Mouse (Mus musculus) urinary bladder, adult 18-20 months (tissue): ENCODE results near the gene Phc2.

Experiments used
- DNase-seq, 2 experiments: peaks; one replicate each; pipeline ENCODE4 v3.0.0; 2022; ENCODE audit warnings: low spot score in 2 of 2, mixed read lengths in 2 of 2

Phc2 gene

GRCm38 (mm10) chr4:128692149-128692925 is 37.8 kb downstream of the Phc2 start:
- no peak for DNase-seq

DNA sequence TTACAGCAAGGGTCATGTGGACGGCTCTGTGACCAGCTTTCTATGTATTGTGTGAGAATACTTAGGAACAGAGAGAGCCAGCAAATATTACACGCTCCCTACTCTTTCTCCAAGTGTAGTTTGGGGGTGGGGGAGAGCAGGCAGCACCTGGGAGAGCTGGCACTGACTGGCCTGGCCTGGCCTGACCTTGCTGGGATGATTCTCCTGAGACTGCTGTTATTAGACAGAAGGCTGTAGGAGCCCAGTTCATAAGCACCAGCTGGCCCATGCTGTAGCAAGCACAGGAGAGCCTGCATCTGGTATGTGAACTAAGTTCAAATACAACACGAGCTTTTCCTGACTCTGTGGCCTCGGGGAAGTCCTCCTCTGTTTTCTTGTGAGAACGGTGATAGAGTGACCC is 38.7 kb downstream of the Phc2 start:
- no peak for DNase-seq

DNA sequence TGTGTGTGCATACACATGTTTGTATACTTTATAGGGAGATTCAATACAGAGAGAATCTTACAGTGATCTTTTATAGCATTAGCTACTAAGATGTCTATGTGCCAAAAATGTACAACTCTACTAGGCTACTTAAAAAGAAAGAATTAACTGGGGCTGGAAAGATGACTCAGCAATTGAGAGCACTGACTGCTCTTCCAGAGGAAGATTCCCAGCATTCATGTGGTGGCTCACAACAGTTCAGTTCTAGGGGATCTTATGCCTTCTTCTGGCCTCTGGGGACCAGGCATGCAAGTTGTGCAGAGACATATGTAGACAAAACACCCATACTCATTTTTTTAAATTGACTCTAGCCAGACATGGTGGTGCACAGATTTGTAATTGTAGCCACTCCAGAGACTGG is 39.8 kb downstream of the Phc2 start:
- no peak for DNase-seq

- no peak for DNase-seq
Observed at GRCm38 (mm10) chr4:128695149-128695548, 40.6 kb downstream of the Phc2 start.

- peak in 1 of 2 experiments; percentile 34 for DNase-seq
Observed at GRCm38 (mm10) chr4:128698011-128698861, 43.7 kb downstream of the Phc2 start.

- no peak for DNase-seq
Observed at GRCm38 (mm10) chr4:128699916-128700315, 45.4 kb downstream of the Phc2 start.

GRCm38 (mm10) chr4:128700543-128700942 is 46.0 kb downstream of the Phc2 start:
- DNase-seq, result no peak

DNA sequence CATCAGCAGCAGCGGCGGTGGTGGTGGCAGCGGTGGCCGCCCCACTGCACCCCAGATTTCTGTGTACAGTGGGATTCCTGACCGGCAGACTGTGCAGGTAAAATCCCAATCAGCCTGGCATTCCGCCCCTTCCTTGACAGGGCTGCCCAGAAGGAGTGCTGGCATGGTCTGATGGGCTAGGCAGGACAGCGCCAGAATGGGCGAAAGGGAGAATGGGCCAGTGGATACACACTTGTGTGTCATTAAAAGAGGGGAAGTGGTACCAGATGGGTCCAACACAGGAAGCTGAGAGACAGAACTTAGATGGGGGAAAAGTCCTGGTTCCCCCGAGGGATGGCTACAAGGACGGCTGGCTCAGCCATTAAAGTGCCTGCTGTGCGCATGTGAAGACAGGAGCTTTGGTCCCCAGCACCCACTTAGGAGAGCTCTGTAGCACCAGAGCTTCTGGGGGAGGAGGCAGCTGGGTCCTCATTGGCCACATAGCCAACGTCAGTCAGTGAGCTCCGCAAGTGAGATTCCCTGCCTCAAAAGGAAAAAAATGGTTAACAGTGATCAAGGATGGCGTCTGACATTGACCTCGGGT is 50.7 kb downstream of the Phc2 start:
- no peak for DNase-seq

- no peak for DNase-seq
Observed at GRCm38 (mm10) chr4:128706626-128707025, 52.1 kb downstream of the Phc2 start.

DNA sequence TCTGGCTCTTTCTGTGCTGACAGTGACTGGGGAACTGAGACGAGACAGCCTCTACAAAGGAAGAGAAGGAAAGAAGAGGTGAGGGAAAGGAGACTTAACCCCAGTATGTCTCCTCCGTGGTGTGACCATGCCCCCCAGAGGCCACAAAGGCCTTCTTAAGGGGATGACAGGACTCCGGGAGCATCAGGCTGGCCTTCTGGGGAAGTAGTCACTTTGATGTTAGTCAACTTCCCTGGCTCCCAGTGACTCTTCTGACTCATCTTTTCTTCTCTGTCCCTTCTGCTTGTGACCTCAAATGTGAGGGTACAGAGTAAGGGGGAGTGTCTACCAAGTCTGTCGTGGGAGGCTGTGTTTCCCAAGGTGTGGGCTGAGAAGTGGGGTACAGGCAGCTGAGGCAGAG is 52.9 kb downstream of the Phc2 start:
- no peak for DNase-seq

- DNase-seq, result no peak
Observed at GRCm38 (mm10) chr4:128709061-128709780, 54.7 kb downstream of the Phc2 start.

- DNase-seq, result no peak
Observed at GRCm38 (mm10) chr4:128709781-128710166, 55.3 kb downstream of the Phc2 start.

DNA sequence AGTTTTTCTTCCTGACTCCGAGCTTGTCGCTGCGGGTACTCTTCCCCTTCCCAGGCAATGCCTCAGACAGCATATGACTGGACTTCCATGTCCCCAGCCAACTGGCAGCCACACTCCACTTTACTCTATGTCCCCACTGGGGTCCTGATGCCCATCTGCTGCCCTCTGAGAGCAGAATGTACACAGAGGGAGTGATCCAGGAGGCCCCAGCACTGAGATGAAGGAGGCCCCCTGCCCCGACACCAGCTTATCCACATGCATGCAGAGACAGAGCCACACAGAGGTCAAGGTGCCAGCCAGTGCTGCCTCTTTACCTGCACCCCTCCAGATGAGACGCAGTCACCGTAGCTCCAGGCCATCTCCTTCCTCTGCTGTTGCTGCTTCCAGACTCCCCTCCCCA is 55.8 kb downstream of the Phc2 start:
- DNase-seq, result no peak

GRCm38 (mm10) chr4:128710800-128711199 is 56.3 kb downstream of the Phc2 start:
- DNase-seq, result no peak

GRCm38 (mm10) chr4:128711455-128712135 is 57.1 kb downstream of the Phc2 start:
- peak; percentile 83 to 87 for DNase-seq

DNA sequence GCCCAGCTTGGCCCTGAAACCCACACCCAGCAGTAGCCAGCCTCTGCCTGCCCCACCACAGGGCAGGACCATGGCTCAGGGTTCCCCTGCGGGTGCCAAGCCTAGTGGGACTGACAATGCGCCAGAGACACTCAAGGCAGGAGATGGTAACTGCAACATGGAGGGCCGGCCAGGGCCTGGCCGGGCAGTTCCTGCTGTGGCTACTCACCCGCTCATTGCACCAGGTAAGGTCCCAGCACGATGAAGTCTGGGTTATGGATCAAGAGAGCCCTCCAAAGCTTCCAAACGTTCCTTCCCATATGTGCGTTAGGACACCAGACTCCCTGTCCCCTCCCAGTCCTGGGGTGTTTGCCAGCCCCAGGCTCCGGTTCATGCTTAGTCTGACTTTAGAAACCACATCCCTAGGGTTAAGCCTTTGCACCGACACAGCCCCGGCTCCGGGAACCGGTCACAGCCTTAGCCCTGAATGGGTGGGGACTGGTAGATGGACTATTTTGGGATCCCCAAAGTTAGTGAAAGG is 57.7 kb downstream of the Phc2 start:
- DNase-seq, result no peak

GRCm38 (mm10) chr4:128712941-128713340 is 58.4 kb downstream of the Phc2 start:
- DNase-seq, result no peak

- no peak for DNase-seq
Observed at GRCm38 (mm10) chr4:128715241-128716204, 61.0 kb downstream of the Phc2 start.

DNA sequence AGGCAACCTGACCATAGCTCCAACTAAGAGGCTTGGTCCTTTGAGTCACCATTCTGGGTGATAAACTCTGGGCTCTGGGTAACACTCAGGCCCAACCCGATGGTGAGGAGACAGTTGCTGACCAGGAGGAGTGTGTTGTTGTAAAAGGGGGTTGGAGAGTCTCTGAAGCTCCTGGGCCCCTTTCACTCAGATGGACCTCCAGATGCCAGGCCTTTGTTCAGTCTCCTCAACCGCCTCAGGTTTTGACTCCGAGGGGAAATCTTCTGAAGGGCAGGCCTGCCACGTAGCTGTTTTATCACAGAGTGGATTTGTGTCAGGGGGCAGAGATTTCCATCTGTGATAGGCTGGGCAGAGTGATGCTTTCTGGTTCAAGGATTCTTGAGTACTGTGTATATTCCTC is 61.8 kb downstream of the Phc2 start:
- no peak for DNase-seq

DNA sequence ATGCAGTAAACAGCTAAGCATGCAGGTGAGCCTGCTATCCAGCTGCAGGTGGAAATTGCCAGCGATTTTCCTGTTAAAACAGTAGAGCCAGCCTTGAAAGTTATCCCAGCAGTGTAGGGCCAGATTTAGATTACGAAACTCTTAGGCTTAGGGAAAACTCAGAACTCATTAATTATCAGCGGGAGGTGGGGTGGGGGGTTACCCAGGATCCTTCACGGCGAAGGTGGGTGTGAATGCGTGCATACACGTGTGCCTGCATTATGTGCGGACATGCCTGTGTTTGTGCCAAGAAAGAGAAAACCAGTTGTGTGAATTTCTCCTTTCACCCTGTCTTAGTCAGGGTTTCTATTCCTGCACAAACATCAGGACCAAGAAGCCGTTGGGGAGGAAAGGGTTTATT is 62.2 kb downstream of the Phc2 start:
- no peak for DNase-seq
